Mouse (Mus musculus) liver, embryonic 11.5 days (tissue): ENCODE data around the gene Cux1. TPM values are rescaled to one million over a fixed set of nuclear protein-coding genes. Genes with fewer than 3 reads are reported as not detected.

Experiments used
- ATAC-seq: fragments of 200-750 bp; cut with Nextera tagmentation; replicated peaks from 2 replicates; pipeline ENCODE4 v1.8.0; 2017; ENCODE audit warnings: moderate number of reproducible peaks, mild to moderate bottlenecking, moderate TSS enrichment, moderate library complexity; ENCODE audit not compliant: low FRiP score
- DNase-seq: peaks from one replicate; pipeline ENCODE4 v3.0.0-alpha.2; 2017; ENCODE audit warnings: low spot score
- H3K27ac ChIP-seq: fragments of 300-500 bp; sonication (generic); 2 replicates; pipeline ENCODE4 v1.5.1; 2014; ENCODE audit warnings: mild to moderate bottlenecking, low read depth, low read length, control low read depth
- H3K27me3 ChIP-seq: fragments of 300-500 bp; sonication (generic); replicated peaks from 2 replicates; pipeline ENCODE4 v1.6.1; 2014; ENCODE audit warnings: low read length, mixed read lengths; ENCODE audit not compliant: control insufficient read depth, insufficient read depth
- H3K36me3 ChIP-seq: fragments of 300-500 bp; sonication (generic); 2 replicates; pipeline ENCODE4 v1.6.1; 2014; ENCODE audit warnings: mild to moderate bottlenecking, low read length, moderate library complexity, mixed read lengths; ENCODE audit not compliant: control insufficient read depth, insufficient read depth
- H3K4me1 ChIP-seq: fragments of 300-500 bp; sonication (generic); replicated peaks from 2 replicates; pipeline ENCODE4 v1.6.1; 2014; ENCODE audit warnings: low read length, mixed read lengths; ENCODE audit not compliant: control insufficient read depth, insufficient read depth
- H3K4me2 ChIP-seq: fragments of 300-500 bp; sonication (generic); 2 replicates; pipeline ENCODE4 v1.6.1; 2014; ENCODE audit warnings: mild to moderate bottlenecking, control low read depth, moderate library complexity
- H3K4me3 ChIP-seq: fragments of 300-500 bp; sonication (generic); 2 replicates; pipeline ENCODE4 v1.5.1; 2014; ENCODE audit warnings: low read depth, low read length, control low read depth
- H3K9ac ChIP-seq: fragments of 300-500 bp; sonication (generic); 2 replicates; pipeline ENCODE4 v1.6.1; 2014; ENCODE audit warnings: low read depth, low read length, control low read depth
- H3K9me3 ChIP-seq: fragments of 300-500 bp; sonication (generic); 2 replicates; pipeline ENCODE4 v1.6.1; 2016; ENCODE audit warnings: low read length, inconsistent platforms, mixed read lengths; ENCODE audit not compliant: control insufficient read depth
- WGBS: fragments of 180-500 bp; shearing (Covaris S2); extraction: QIAGEN DNeasy Blood & Tissue Kit; methylation state at CpG from one replicate; pipeline ENCODE4 v1.1.7; 2014; 5-methylcytosine and 5-hydroxymethylcytosine counted together
- polyA plus RNA-seq: library from polyadenylated mRNA; unstranded; fragments of >200 nt; fragmentation: Nextera tagmentation; extraction: Ambion mirVana; gene quantifications from 2 replicates; pipeline ENCODE4 v1.2.1, GENCODE M21; 2014

Cux1 gene
- 45.8 and 50.0 TPM in 2 replicates for polyA plus RNA-seq

- Histone ChIP-seq H3K36me3 (no peaks in the 10 kb centered on the region), H3K9ac (peak within 1 kb of the TSS; percentile 87), H3K9me3 (no peaks in the 10 kb centered on the region), H3K4me3 (peak within 1 kb of the TSS; percentile 93), H3K4me1 (peaks cover 6% of the 10 kb centered on the region), H3K4me2 (peak within 1 kb of the TSS; percentile 99), H3K27me3 (peaks cover 5% of the 10 kb centered on the region; the same call in 1 of the 2 replicates), H3K27ac (peak within 1 kb of the TSS; percentile 89)
- peak; percentile 79 for DNase-seq
- under 1% methylated on average over 72 of the region's 103 CpGs for WGBS
- peak; percentile 87 for ATAC-seq
Observed at GRCm38 (mm10) chr5:136567176-136568025, at the start of gene Cux1. Cux1 (minus strand) TSS chr5:136567490.

GRCm38 (mm10) chr5:136612391-136612790, 45.1 kb upstream of the Cux1 start:
- Histone ChIP-seq H3K27ac (no peak overlapping the region), H3K9ac (no peak overlapping the region), H3K4me1 (no peaks in the 10 kb centered on the region), H3K4me3 (no peak overlapping the region), H3K27me3 (no peaks in the 10 kb centered on the region), H3K4me2 (no peak overlapping the region), H3K36me3 (no peaks in the 10 kb centered on the region), H3K9me3 (no peaks in the 10 kb centered on the region)
- ATAC-seq (no peak), DNase-seq (no peak)
- 69% methylated on average over 1 of the region's 1 CpGs for WGBS

- no peaks in the 10 kb centered on the region for H3K27me3 ChIP-seq
- DNase-seq, result no peak
Observed at GRCm38 (mm10) chr5:136608814-136609434, 41.6 kb upstream of the Cux1 start.

GRCm38 (mm10) chr5:136605144-136605543, 37.9 kb upstream of the Cux1 start:
- H3K4me1 ChIP-seq, result no peaks in the 10 kb centered on the region
- 59% methylated on average over 11 of the region's 11 CpGs for whole genome bisulfite sequencing
- H3K9me3 ChIP-seq, result no peaks in the 10 kb centered on the region
- ATAC-seq (no peak), DNase-seq (no peak)
- no peak overlapping the region for H3K9ac ChIP-seq
- no peaks in the 10 kb centered on the region for H3K27me3 ChIP-seq
- H3K36me3 ChIP-seq, result no peaks in the 10 kb centered on the region
- H3K4me2 ChIP-seq, result no peak overlapping the region
- H3K4me3 ChIP-seq, result no peak overlapping the region
- no peak overlapping the region for H3K27ac ChIP-seq

More at GRCm38 (mm10) chr5:136608814-136609434, 41.6 kb upstream of the Cux1 start:
- Histone ChIP-seq H3K4me2 (no peak overlapping the region), H3K4me1 (no peaks in the 10 kb centered on the region), H3K36me3 (no peaks in the 10 kb centered on the region), H3K27ac (no peak overlapping the region), H3K4me3 (no peak overlapping the region), H3K9ac (no peak overlapping the region), H3K9me3 (no peaks in the 10 kb centered on the region)
- ATAC-seq, result no peak
- 54% methylated on average over 6 of the region's 6 CpGs for WGBS

- no peaks in the 10 kb centered on the region for H3K9me3 ChIP-seq
- H3K4me2 ChIP-seq, result no peak overlapping the region
- DNase-seq, result no peak
- H3K9ac ChIP-seq, result no peak overlapping the region
- H3K27me3 ChIP-seq, result no peaks in the 10 kb centered on the region
- no peaks in the 10 kb centered on the region for H3K4me1 ChIP-seq
- no peaks in the 10 kb centered on the region for H3K36me3 ChIP-seq
- 84% methylated on average over 13 of the region's 13 CpGs for WGBS
- no peak overlapping the region for H3K27ac ChIP-seq
- ATAC-seq, result no peak
- no peak overlapping the region for H3K4me3 ChIP-seq
Observed at GRCm38 (mm10) chr5:136603176-136603964, 36.1 kb upstream of the Cux1 start.

- WGBS, result 68% methylated on average over 5 of the region's 5 CpGs
Observed at GRCm38 (mm10) chr5:136600511-136600910, 33.2 kb upstream of the Cux1 start.

GRCm38 (mm10) chr5:136594896-136595540, 27.7 kb upstream of the Cux1 start:
- WGBS, result 73% methylated on average over 8 of the region's 8 CpGs
- no peaks in the 10 kb centered on the region for H3K9me3 ChIP-seq
- H3K4me1 ChIP-seq, result no peaks in the 10 kb centered on the region
- no peak for DNase-seq
- no peak overlapping the region for H3K4me2 ChIP-seq
- no peak overlapping the region for H3K27ac ChIP-seq
- H3K4me3 ChIP-seq, result no peak overlapping the region
- ATAC-seq, result no peak
- H3K36me3 ChIP-seq, result no peaks in the 10 kb centered on the region
- H3K9ac ChIP-seq, result no peak overlapping the region
- H3K27me3 ChIP-seq, result no peaks in the 10 kb centered on the region

More at GRCm38 (mm10) chr5:136600511-136600910, 33.2 kb upstream of the Cux1 start:
- H3K4me2 ChIP-seq, result no peak overlapping the region
- H3K9ac ChIP-seq, result no peak overlapping the region
- ATAC-seq (no peak), DNase-seq (no peak)
- no peak overlapping the region for H3K4me3 ChIP-seq
- H3K4me1 ChIP-seq, result no peaks in the 10 kb centered on the region
- H3K27ac ChIP-seq, result no peak overlapping the region
- H3K36me3 ChIP-seq, result no peaks in the 10 kb centered on the region
- H3K27me3 ChIP-seq, result no peaks in the 10 kb centered on the region
- H3K9me3 ChIP-seq, result no peaks in the 10 kb centered on the region

GRCm38 (mm10) chr5:136591816-136592499, 24.7 kb upstream of the Cux1 start:
- H3K4me1 ChIP-seq, result no peaks in the 10 kb centered on the region
- H3K9me3 ChIP-seq, result no peaks in the 10 kb centered on the region
- WGBS, result 71% methylated on average over 8 of the region's 8 CpGs
- H3K4me3 ChIP-seq, result no peak overlapping the region
- H3K27me3 ChIP-seq, result no peaks in the 10 kb centered on the region
- no peak overlapping the region for H3K4me2 ChIP-seq
- no peak overlapping the region for H3K27ac ChIP-seq
- DNase-seq (no peak), ATAC-seq (no peak)
- H3K36me3 ChIP-seq, result no peaks in the 10 kb centered on the region
- H3K9ac ChIP-seq, result no peak overlapping the region
